Mouse (Mus musculus) 416B (cell line): Measurements from ENCODE around the gene Rxra.
A peak's percentile ranks its signal among the peaks of the same experiment; 100 is the strongest.

Source experiments
- DNase-seq: peaks from one replicate; pipeline ENCODE4 v3.0.0; 2011; ENCODE audit warnings: low read depth

Rxra gene

DNA sequence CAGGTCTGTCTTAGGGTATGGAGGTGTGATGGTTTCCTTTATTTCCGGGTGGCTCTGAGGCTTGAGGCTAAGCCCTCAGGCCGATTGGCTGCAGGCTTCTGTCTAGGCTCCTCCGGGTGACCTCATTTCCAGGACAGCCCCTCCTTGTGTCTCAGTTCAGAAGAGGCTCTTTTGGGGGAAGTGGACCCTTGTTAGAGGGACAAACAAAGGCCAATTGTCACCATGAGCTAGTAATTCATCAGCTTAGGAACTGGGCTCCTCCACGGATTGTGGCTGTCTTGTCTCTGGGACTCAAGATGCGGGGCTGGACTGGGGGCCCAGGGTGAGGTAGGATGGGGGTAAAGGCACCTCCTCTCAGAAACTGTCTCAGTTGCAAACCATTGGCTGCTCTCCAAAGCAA lies 5.5 kb upstream of the Rxra start:
- DNase-seq, result no peak

DNA sequence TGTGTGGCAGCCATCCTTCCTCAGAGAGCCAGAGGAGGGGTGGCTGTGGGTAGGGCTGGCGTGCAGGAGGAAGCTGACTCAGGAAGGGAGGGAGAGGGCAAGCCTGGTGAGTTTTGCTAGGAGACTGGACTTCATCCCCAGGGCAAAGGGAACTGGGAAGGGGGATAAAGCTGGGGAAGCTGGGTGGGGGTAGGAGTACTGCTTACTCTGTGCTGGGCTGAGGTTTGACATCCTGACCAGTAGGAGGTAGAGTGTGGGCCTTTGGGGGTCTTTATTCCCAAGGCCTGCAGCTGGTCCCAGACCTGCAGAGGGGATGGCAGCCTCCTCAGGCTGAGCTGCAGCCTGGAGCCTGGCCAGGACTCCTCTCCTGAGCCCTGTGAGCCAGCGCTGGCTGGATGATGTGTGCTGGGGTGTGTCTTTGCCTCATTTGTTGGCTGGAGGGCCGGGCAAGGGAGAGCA lies 4.6 kb upstream of the Rxra start:
- DNase-seq, result no peak

DNA sequence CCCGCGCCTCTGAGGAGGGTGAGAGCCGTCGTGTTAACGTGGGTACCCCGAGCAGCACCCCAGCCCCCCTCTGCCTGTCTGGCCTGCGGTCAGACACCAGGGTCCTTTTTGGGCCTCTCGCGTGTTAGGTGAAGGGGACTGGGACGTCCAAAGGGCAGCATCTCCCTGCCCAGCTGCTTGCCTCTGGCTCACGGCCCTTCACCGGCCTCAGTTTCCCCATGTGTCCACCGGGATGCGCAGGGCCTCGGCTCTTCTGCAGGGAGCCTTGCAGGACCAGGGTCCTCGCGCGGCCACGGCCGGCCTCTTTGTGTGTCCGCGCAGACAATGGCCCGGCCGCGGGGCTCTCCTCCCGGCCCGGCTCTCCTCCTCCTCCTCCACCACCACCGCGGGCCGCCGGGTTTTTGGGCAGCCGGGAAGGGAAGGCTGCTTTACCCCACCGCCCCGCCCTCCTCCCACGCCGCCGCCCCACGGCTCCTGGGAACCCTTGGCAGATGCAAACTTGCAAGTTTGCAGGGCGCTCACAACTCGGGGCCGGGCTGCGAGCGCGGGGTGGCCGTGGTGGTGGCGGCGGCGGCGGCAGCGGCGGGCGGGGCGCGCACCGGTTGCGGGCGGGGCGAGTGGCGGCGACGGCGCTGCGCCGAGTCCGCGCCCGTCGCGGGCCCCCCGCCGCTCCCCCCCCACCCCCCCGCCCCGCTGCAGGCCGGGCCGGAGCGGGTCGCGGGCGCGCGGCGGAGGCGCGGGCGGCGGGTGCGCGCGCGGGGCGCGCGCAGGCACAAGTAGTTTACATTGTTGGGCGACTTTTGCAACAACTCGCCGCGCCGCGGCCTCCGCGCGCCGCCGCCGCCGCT lies 462 bp downstream of the Rxra start:
- no peak for DNase-seq

DNA sequence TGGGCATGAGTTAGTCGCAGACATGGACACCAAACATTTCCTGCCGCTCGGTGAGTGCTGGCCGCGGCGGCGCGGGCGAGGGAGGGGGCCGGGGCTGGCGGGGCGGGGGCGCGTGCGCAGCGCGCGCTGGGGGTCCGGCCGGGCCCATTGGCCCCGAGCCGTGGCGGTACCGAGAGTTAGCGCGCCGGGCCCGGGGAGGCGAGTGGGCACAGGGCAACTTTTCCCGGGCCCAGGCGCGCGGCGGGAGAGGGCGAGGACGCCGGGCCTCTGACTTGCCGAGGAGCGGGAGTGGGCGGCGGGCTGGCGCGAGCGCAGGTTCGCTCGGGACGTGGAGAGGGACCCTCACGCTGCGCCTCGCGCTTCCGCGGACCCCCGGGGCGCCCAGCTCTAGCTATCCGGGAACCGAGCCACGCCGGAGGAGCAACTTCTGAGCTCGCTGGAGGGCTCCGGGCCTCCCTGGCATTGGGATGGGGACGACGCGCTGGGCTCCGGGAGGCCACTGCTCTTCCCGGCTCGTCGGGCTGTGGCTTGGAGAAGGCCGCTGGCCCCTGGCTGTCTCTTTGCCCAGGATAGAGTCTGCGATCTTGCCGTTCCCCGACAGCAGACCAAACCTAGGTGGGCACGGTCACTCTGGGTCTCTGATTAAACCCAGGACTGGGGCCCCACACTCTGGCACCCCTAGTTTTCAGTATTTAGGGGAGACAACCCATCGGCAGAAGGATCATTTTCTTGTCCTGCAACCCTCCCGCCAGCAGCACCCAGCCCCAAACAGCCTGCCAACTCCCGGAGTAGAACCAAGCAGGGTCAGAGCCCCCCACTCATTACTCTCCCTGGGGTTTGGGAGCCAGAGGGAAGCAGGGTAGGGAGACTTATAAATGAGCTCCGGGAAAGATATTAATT lies 1.4 kb downstream of the Rxra start:
- no peak for DNase-seq

DNA sequence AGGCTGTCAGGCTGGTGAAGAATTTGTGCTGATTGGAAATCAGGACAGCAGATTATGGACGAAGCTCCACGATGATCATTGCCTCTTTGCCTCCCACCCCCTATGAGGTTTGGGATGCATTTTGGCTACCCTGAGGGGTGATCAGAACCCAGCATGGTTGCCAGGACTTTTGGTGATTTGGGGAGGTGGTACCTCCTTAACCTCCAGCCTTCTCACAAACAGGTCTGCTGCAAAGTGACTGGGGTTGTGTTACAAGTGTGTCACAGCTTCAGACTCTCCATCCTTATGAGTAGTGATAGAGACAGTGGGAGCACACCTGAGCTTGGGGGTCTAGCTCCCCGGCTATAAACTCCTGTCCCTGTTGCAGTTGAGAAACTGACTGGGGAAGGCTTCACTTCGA lies 2.1 kb downstream of the Rxra start:
- no peak for DNase-seq

DNA sequence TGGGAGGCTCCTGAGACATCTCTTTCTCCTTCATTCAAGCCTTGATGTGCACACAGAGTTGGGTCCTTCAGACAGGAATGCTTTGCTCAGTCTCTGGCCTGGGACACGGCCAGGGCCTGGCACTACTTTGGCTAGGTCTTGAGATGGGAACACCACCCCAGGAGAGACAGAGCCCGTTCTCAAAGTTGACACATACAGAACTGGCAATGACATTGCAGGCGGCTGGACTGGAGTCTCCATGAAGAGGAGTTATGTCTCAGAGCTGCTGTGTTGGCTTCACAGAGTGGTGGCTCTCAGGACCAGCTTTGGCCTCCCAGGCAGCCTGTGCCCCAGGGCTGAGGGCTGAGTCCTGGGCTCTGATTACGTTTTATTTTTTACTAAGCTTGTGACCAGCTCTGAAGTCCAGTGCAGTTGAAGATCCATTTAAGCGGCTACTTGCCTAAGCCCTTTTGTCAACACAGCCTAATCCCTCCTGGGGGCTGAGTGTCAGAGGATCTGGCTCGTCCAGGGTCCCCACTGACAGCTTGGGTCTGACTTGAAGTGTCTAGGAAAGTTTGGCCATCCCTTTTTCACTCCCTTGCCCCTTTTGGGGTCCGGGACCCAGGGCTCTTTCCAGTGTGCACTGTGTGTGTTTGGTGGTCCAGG lies 2.7 kb downstream of the Rxra start:
- DNase-seq, result no peak

DNA sequence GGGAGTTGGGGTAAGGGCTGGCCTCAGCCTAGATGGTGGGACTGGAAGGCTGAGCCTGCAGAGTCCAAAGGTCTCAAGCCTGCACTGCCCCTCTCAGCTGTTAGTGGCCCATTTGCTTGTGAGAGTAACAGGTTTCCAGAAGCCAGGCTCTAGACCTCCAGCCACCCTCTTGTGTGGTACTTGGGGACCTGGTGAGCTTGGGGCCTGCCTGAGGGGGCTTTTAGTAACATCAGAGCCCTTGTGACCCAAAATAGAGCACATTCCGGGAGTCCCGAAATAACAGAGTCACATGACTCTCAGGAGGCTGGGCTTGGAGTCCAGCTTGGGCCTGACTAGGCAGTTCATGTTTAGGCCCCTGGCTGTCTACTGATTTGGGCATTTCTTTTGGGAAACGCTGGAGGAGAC lies 3.4 kb downstream of the Rxra start:
- DNase-seq, result no peak

DNA sequence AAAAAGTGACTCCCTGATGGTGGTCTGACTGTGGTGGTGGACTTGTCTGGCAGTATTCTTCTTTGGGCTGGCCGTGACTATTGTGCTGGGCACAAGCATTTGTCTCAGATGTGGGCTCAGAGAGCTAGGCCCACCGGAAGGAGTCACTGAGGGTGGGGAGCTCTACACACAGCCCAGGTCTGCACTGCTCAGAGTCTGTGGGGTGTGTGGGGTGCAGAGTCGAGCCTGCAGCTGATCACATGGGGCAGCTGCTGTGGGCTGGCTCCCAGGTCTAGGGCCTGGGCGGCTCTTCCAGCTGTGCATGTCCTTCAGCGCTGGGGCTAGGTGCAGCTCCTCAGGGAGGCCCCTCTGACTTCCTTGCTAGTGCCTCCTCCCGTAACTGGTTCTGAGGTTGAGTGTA lies 3.8 kb downstream of the Rxra start:
- DNase-seq, result no peak

DNA sequence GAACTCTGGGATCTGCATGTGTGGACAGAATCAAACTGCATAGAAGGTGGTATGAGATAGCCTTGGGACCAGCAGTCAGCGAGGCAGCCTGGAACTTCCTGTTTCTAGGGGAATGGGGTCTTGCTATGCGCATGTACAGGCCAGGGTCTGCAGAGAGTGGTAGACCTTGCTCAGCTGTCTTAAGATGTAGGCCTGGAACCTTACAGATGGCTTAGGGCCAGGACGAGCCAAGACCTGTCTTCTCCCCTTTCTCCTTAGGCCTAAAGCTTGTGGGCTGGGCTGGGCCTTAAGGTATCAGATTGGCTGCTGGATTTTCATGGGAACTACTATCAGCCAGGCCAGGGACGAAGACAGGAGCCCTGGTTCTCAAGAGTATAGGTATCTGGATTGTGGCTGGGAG lies 4.4 kb downstream of the Rxra start:
- DNase-seq, result no peak

DNA sequence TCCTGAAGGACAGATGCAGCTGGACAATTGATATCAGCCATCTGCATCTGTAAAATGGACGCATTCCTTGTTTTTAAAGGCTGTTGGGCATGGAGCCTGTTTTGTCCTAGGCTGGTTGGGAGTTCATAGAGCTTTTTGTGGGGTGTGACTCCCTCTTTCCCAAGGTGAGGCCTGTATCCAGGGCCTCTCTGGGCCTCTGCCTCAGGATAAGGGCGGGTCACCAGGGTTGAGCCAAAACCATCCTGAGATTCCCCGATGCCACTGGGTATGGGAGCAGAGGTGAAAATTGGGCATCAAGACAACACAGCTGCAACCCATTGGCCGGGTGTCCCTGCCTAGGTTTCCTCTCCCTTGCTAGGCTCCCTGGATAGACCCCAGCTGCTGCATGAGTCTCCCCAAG lies 5.2 kb downstream of the Rxra start:
- no peak for DNase-seq

DNA sequence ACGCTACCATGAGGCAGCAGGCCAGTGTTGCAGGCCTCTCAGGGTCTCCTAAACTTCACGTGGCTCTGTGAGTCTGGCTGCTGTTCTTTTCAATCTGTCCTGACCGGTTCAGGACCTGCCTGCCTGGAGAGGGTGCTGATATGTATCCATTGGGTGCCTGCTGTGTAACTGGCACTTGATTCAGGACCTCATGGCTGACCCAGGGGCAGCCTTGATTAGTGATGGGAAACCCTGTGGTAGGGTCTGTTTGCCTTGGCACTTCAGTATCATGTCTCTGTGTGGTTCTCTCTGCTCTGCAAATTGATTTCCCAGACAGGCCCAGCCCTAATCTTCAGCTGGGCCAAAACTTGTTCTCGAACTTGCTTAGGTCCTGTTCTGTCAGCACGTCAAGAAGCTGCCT lies 5.9 kb downstream of the Rxra start:
- DNase-seq, result no peak

DNA sequence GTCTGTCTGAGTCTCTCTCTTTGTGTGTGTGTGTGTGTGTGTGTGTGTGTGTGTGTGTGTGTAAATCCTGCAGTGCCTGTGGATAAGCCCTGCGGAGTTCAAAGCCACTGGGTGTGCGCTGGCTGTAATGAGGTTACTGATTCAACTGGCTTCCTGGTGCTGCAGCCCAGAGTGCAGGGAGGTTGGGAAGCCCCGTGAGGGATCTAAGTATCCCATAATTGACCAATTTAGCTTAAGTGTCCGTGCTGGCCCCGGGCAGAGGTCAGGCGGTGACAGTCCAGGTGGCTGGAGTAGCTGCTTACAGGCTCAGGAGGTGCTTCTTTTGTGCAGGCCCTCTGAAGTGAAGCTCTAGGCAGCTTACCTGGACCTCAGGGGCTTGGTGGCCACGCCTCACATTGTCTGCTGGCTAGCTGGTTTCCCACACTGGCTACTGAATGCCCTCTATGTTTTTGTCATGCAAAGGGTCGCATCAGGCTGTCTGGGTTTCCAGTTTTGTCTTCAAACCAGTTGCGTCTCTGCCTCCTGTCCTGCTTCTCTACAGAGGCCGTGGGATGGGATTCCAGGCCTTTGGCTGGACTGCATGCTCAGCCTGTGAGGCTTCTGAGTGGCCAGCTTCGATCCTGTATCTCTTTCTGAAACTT lies 7.9 kb downstream of the Rxra start:
- no peak for DNase-seq

DNA sequence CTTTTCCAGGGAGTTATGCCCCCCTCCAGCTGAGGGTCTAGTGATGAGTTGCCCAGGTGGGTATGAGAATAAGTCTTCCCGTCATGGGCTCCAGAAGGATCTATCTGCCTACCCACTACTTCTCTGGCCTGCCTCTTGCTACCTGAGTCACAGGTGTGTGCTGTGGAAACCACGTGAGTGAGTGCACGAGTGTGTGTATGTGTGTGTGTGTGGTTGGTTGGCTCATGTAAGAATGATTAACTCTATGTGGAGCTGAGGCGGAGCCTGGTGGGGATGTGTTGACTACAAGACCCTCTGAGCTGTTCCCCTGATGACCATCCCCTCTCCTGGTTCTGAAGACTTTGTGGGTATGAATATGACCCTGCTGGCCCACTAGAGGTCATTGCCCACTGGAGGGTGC lies 9.7 kb downstream of the Rxra start:
- no peak for DNase-seq

DNA sequence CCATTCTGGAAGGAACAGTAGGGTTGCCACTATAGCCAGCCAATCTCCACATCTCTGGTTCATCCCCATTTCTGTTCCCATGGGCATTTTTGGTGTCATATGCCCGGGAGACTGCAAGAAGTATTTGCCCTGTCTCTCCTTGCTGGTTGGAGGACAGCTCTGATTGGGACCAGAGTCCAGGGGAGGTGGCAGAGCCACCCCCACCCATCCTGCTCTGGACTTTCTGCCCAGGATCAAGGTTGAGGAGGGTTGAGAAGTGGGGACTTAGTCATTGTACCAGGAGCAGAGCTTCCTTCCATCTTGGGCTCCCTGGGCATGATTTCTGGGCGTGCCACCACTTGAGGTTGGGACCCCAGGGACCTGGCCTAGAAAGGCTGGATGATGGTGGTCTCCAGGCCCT lies 10.1 kb downstream of the Rxra start:
- DNase-seq, result no peak

DNA sequence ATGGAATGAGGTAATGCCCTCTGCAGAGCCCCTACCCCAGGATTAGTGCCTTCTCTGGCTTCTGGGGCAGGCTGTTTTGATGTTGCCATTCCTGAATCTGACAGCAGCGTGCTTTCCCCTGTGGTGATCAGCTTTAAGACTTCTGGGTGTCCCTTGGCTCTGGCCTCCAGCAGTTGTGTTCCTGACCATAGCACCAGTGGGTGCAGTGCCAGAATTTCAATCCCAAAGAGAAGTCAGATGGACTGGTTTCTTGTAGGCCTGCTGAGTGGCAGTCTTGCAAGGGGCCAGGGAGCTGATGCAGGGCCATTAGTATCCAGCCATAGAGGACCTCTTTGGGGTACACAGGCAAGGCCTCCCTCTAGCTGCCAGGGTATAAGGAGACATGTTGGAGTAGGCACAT lies 10.8 kb downstream of the Rxra start:
- DNase-seq, result no peak

DNA sequence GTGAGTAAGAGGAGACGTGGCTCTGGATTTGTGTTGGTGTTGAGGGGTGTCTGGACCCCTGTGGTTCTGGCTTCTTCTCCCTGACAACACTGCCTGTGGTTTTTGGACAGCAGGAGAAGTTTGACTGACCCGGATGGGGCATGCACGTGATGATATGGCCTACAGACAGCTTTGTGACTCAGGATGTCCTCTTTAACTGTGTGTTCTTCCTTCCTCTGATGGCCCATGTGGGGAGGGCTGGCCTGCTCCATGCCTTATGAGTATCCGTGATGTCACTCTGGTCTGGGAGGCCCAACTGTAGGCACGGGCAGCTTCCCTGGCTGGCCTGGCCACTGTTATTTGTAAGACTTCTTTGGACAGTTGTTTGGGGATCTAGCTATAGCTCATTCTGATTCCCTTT lies 11.7 kb downstream of the Rxra start:
- peak; percentile 14 for DNase-seq

DNA sequence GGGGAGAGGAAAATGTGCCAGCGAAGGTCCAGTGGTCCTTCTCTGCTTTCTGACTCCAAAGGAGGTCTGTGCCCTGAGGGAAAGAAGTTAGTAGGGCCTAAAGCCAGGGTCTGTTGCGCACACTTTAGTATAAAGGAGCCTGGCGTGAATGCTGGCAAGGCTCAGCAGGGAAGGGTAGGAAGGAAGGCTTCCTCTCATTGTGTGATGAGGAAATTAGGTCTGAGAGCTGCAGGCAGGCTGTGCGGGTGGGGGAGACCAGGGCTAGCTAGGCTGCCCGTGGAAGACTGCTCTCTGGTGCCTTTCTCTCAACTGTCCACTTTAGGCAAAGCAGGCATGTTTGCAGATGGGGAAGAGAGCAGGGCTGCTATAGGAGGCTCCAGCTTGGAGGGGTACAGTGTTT lies 14.5 kb downstream of the Rxra start:
- DNase-seq, result no peak

DNA sequence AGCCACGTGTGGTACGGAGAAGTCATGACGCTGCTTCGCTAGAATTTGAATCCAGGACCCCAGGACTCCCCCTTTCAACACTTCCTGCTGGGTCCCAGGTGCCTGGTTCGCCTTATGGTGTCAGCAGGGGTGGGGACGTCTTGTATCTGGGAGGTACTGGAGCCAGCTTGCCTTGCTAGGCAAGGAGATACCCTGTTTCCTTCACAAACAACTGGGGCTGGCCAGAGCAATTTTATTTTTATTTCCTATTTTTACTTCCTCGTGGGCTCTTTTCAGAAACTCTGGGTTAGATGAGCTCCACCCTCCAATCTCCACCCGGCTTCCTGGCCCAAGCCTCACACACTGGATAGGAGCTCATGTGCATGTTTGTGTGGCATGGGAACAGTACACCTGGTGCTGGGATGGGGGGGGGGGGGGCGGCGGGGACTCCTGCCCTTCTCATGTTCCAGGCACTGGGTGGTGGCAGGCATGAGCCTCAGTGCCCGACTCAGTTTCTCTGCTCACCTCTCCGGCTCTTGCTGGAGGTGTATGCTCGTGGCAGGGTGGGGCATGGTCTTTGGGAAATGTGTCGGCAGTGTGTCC lies 15.0 kb downstream of the Rxra start:
- DNase-seq, result no peak

DNA sequence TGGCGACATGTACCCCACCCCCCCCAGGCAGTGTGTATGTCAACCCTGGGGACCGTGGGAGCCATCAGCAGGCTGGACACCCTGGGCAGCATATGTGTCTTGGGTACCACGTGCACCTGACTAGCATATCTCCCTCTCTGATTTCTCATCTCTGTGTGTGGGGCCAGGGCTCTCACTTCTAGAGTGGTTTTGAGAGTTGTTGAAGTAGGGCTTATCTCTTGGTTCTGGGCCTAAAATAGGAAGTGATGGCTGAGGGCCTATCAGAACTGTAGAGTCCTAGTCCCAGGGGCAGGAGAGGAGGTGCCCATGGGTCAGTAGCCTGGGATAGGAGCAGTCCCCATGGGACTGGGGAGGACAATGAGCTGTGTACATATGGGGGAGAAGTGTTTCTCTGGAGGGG lies 16.4 kb downstream of the Rxra start:
- DNase-seq, result no peak

DNA sequence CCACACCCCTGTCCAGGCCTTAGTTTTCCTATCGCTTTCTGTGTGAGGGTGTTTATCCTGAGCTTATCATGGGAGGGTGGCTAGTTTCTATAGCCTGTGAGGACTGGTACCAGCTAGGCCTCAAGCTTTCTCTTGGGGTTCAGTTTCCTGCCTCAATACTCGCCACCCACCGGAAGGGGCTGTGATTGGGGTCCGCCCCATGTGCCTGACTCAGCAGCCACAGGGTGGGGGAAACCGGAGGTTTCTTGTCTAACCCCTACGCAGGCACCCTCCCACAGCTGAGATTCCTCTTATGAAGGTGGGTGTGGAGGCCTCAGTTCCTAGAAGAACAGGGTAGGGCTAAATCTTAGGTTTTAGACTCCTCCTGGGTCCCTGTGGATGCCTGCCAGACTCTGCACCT lies 17.4 kb downstream of the Rxra start:
- no peak for DNase-seq

DNA sequence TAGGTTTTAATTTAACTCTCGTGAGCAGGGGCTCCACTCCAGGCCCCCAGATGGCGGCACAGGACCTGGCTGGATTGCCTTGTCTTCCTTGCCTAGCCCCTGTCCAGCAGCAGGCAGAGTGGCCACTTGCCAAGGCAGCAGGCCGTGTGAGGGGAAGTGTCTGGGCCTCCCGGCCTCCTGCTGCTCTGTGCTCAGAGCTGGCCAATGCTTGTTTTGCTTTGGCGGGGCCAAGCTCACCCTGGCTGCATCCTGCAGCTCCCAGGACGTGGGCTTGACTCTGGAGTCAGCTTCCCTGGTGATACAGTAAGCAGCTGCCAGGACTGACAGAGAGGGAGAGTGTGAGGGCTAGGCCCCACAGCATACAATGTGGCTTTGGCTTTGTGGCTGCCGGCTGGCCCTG lies 23.3 kb downstream of the Rxra start:
- no peak for DNase-seq

DNA sequence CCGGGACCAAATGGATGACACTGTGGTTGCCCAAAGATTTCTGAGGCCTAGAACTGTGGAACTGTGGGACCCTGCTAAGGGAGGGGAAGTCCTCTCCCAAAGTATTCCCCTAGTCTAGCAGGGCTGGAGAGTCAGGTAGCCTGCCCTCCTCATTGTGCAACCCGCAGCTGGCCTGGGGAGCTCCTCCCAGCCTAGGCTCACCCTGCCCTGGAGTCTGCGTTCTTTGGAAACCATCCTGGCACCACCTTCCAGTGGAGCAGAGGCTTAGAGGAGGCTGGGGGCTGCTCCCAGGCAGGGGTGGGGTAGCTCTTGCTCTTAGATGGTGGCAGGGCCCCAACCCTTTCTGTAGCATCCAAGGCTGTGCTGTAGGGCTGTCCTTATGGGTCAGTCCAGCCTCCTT lies 26.0 kb downstream of the Rxra start:
- no peak for DNase-seq
